9 mouse cellular contexts compared by ENCODE assay signal in genomic region chr13:113850431-113851034, GRCm38 (mm10). TPM values are rescaled to one million over a fixed set of nuclear protein-coding genes. Genes with fewer than 3 reads are reported as not detected.
DNase-seq lines count a peak whose midpoint lies in the region; ATAC-seq lines count a peak whose summit lies in the region.
"Had no signal": no experiment of that assay in that cellular context is flagged by ENCODE, and none has a peak within 500 bp of the region (broad histone marks: within the 10 kb centered on the region; RNA-seq: fewer than 3 reads in every experiment).

No protein-coding gene starts in this region.

- WGBS in kidney, embryonic 16.5 days, result 70% methylated on average over 8 of the region's 8 CpGs
- 35% methylated on average over 8 of the region's 8 CpGs for WGBS in heart, embryonic 16.5 days
- 57% methylated on average over 8 of the region's 8 CpGs for WGBS in liver, embryonic 16.5 days (ENCODE audit: insufficient replicate concordance)
- 81% methylated on average over 8 of the region's 8 CpGs for WGBS in forebrain, embryonic 16.5 days

- H3K9ac ChIP-seq in kidney, embryonic 16.5 days (replicated peaks; ENCODE audit: low read length), result no peak overlapping the region
- no peak overlapping the region for H3K9ac ChIP-seq in heart, embryonic 16.5 days (ENCODE audit: low read length)
- no peak overlapping the region for H3K9ac ChIP-seq in liver, embryonic 16.5 days (ENCODE audit: low read depth, low read length)
- H3K9ac ChIP-seq in forebrain, embryonic 16.5 days (replicated peaks; ENCODE audit: low read depth, low read length), result no peak overlapping the region
- H3K9ac ChIP-seq: limb, embryonic 13.5 days had no signal

- H3K4me1 ChIP-seq in kidney, embryonic 16.5 days (ENCODE audit: insufficient read depth, low read length), result peaks cover 24% of the 10 kb centered on the region
- peaks cover 14% of the 10 kb centered on the region for H3K4me1 ChIP-seq in heart, embryonic 16.5 days (ENCODE audit: control insufficient read depth, insufficient read depth, low read length)
- H3K4me1 ChIP-seq in liver, embryonic 16.5 days (ENCODE audit: control insufficient read depth, low read depth, low read length), result peaks cover 53% of the 10 kb centered on the region
- H3K4me1 ChIP-seq in forebrain, embryonic 16.5 days (replicated peaks; ENCODE audit: control insufficient read depth, insufficient read depth, low read length), result no peaks in the 10 kb centered on the region

- H3K4me3 ChIP-seq in kidney, embryonic 16.5 days (ENCODE audit: low read length), result no peak overlapping the region
- H3K4me3 ChIP-seq in heart, embryonic 16.5 days (ENCODE audit: low read length), result no peak overlapping the region
- no peak overlapping the region for H3K4me3 ChIP-seq in liver, embryonic 16.5 days (ENCODE audit: low read depth, low read length)
- H3K4me3 ChIP-seq in forebrain, embryonic 16.5 days (replicated peaks; ENCODE audit: low read length), result no peak overlapping the region
- H3K4me3 ChIP-seq: limb, embryonic 13.5 days had no signal

- no peak overlapping the region for H3K27ac ChIP-seq in kidney, embryonic 16.5 days (ENCODE audit: low read length)
- H3K27ac ChIP-seq in heart, embryonic 16.5 days (ENCODE audit: low read length), result peak overlapping the region; percentile 39; the same call in 1 of the 2 replicates
- peak overlapping the region; percentile 54 for H3K27ac ChIP-seq in liver, embryonic 16.5 days (ENCODE audit: low read length)
- H3K27ac ChIP-seq in forebrain, embryonic 16.5 days (ENCODE audit: low read length), result no peak overlapping the region
- H3K27ac ChIP-seq: limb, embryonic 13.5 days had no signal

- peak; percentile 39; the same call in 1 of the 2 replicates for ATAC-seq in kidney, embryonic 16.5 days (ENCODE audit: low FRiP score, low TSS enrichment)
- peak; percentile 64; the same call in 1 of the 2 replicates for ATAC-seq in heart, embryonic 16.5 days (replicated peaks; ENCODE audit: extremely low read depth, insufficient read depth, low FRiP score)
- ATAC-seq in liver, embryonic 16.5 days (ENCODE audit: low read depth), result peak; percentile 54
- no peak for ATAC-seq in activated CD4-positive, CD25-positive, alpha-beta regulatory T cell, adult 4 months
- ATAC-seq in forebrain, embryonic 16.5 days, result no peak

- H3K27me3 ChIP-seq in kidney, embryonic 16.5 days (ENCODE audit: insufficient read depth, low read length), result no peaks in the 10 kb centered on the region
- no peaks in the 10 kb centered on the region for H3K27me3 ChIP-seq in heart, embryonic 16.5 days (ENCODE audit: control insufficient read depth, insufficient read depth, low read length)
- no peaks in the 10 kb centered on the region for H3K27me3 ChIP-seq in liver, embryonic 16.5 days (ENCODE audit: control insufficient read depth, insufficient read depth, low read depth, low read length)
- no peaks in the 10 kb centered on the region for H3K27me3 ChIP-seq in forebrain, embryonic 16.5 days (replicated peaks; ENCODE audit: control insufficient read depth, insufficient read depth, low read length)
- H3K27me3 ChIP-seq: limb, embryonic 13.5 days had no signal

- no peak overlapping the region for H3K4me2 ChIP-seq in kidney, embryonic 16.5 days (replicated peaks; ENCODE audit: low read depth, low read length)
- no peak overlapping the region for H3K4me2 ChIP-seq in heart, embryonic 16.5 days (ENCODE audit: low read depth, low read length)
- H3K4me2 ChIP-seq in liver, embryonic 16.5 days (ENCODE audit: low read depth, low read length), result no peak overlapping the region
- H3K4me2 ChIP-seq in forebrain, embryonic 16.5 days (ENCODE audit: low read length), result no peak overlapping the region
- H3K4me2 ChIP-seq: limb, embryonic 13.5 days had no signal

- DNase-seq in kidney, adult 9 months, result no peak
- peak; percentile 38 for DNase-seq in brain, adult 2 months (ENCODE audit: low read depth, low spot score)
- DNase-seq in testis, postnatal 14 days (ENCODE audit: low spot score), result no peak

- H3K9me3 ChIP-seq in kidney, embryonic 16.5 days (ENCODE audit: low read length), result no peaks in the 10 kb centered on the region
- no peaks in the 10 kb centered on the region for H3K9me3 ChIP-seq in heart, embryonic 16.5 days (replicated peaks; ENCODE audit: control insufficient read depth, low read length)
- no peaks in the 10 kb centered on the region for H3K9me3 ChIP-seq in liver, embryonic 16.5 days (replicated peaks; ENCODE audit: control insufficient read depth, low read length)
- H3K9me3 ChIP-seq in forebrain, embryonic 16.5 days (ENCODE audit: control insufficient read depth, low read length), result no peaks in the 10 kb centered on the region
- H3K9me3 ChIP-seq: limb, embryonic 13.5 days had no signal

- H3K36me3 ChIP-seq in kidney, embryonic 16.5 days (ENCODE audit: insufficient read depth, low read length), result peaks cover 6% of the 10 kb centered on the region
- no peaks in the 10 kb centered on the region for H3K36me3 ChIP-seq in heart, embryonic 16.5 days (ENCODE audit: control insufficient read depth, insufficient read depth)
- H3K36me3 ChIP-seq in liver, embryonic 16.5 days (ENCODE audit: control insufficient read depth, insufficient read depth), result no peaks in the 10 kb centered on the region
- H3K36me3 ChIP-seq in forebrain, embryonic 16.5 days (ENCODE audit: control insufficient read depth, insufficient read depth), result no peaks in the 10 kb centered on the region

RNA-seq across cellular contexts. Expression of gene Arl15, which starts 56.2 kb away (rescaled TPM):
- 12.5 and 15.7 TPM in 2 replicates for polyA plus RNA-seq in kidney, embryonic 16.5 days (2015; fragmentation: Nextera tagmentation; extraction: Ambion mirVana)
- 7.0 and 8.8 TPM in 2 replicates for polyA plus RNA-seq in heart, embryonic 16.5 days (2015; fragmentation: Nextera tagmentation; extraction: Ambion mirVana)
- polyA plus RNA-seq in liver, embryonic 16.5 days (2015; fragmentation: Nextera tagmentation; extraction: Ambion mirVana), result 2.8 and 2.9 TPM in 2 replicates
- polyA plus RNA-seq in activated CD4-positive, CD25-positive, alpha-beta regulatory T cell, adult 4 months (2017; shearing (Covaris generic)), result 10 to 100 TPM; 11.2 to 14.6 TPM
- polyA plus RNA-seq in forebrain, embryonic 16.5 days (2015; fragmentation: Nextera tagmentation; extraction: Ambion mirVana), result 19.7 and 21.4 TPM in 2 replicates

Comparison
In these comparisons a context has a peak if more than half of its experiments do, and no peak if none do; other contexts are left out.
1. ATAC-seq: peak in kidney, embryonic 16.5 days (single experiment), heart, embryonic 16.5 days (single experiment) and liver, embryonic 16.5 days (single experiment); none in activated CD4-positive, CD25-positive, alpha-beta regulatory T cell, adult 4 months (single experiment) and forebrain, embryonic 16.5 days (single experiment).
2. H3K27ac ChIP-seq: peak in heart, embryonic 16.5 days (single experiment) and liver, embryonic 16.5 days (single experiment); none in kidney, embryonic 16.5 days (single experiment) and forebrain, embryonic 16.5 days (single experiment).